Mouse (Mus musculus): ENCODE data around the gene Rab5if. TPM values are rescaled to one million over a fixed set of nuclear protein-coding genes. Genes with fewer than 3 reads are reported as not detected.

The Rab5if gene
- polyA plus RNA-seq, 1 experiment = 191 TPM

DNA sequence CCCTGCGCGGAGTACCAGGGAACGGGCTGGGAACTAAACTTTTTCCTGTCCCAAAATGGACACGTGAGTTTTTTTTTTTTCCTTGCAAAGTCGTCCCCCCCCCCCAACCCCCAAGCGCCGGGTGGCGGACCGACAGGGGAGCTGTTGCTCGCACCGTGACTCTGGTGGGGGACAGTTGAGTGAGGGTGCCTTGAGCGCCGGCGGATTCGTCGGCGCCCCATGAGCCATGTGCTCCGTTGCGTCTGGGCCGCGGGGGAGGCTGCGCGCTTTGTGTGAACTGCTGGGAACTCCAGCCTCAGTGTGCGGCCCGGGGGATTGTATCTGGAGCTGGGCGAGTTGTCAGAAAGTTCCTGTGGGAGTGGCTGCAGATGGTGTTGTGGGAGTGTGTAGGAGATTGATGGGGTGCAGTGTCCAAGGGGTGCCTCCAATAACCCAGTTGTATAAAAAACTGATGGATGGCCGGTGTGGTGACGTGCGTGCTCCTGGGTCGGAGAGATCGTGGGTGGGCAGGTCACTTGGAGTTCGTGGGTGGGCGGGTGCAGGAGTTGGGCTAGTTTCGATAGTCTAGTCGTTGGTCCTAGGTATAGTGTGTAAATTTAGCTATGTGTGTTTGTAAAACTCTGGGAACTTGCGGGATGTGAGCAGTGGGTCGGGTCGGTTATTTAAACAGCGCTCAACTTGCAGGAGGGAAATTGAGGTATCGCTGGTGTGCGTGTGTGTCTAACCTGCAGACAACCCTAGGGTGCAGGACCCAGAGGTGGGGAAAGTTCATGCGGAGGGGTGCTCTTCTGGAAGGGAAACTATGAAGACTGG, 21.7 kb upstream of the Rab5if start:
- peak overlapping the region; percentile 100 for H3K4me2 ChIP-seq (ENCODE audit: low read depth)
- H3K27me3 ChIP-seq (ENCODE audit: control insufficient read depth, insufficient read depth, insufficient read length) = no peaks in the 10 kb centered on the region
- H3K36me3 ChIP-seq (ENCODE audit: control insufficient read depth, insufficient read depth) = no peaks in the 10 kb centered on the region
- H3K4me3 ChIP-seq = peak overlapping the region; percentile 56
- TF ChIP-seq POLR2A (IDR thresholded peaks at IDR 0.05; ENCODE audit: insufficient read length, low read depth) = peak; percentile 67
- peak in 1 of 3 experiments; percentile 2 for TF ChIP-seq MYOG (IDR thresholded peaks at IDR 0.05; ENCODE audit: control insufficient read depth in 1 of 3, insufficient read depth in 1 of 3, insufficient read length in 2 of 3, low read depth in 2 of 3)
- no peak for TF ChIP-seq REST (IDR thresholded peaks at IDR 0.05; ENCODE audit: insufficient read depth, insufficient read length)
- peak; percentile 42 for TF ChIP-seq POLR2AphosphoS2 (IDR thresholded peaks at IDR 0.05; ENCODE audit: insufficient read length, low read depth)
- no peak for TF ChIP-seq CEBPB (IDR thresholded peaks at IDR 0.05; ENCODE audit: insufficient read depth, poor library complexity, severe bottlenecking)
- H3K79me2 ChIP-seq (ENCODE audit: control insufficient read depth, insufficient read depth) = peaks cover 33% of the 10 kb centered on the region
- peak overlapping the region; percentile 86 for H3ac ChIP-seq (ENCODE audit: control insufficient read depth, insufficient read length)

- H3K79me2 ChIP-seq (ENCODE audit: control insufficient read depth, insufficient read depth) = peaks cover 33% of the 10 kb centered on the region
- H3K4me3 ChIP-seq = peak overlapping the region; percentile 56
- H3ac ChIP-seq (ENCODE audit: control insufficient read depth, insufficient read length) = peak overlapping the region; percentile 86
- H3K36me3 ChIP-seq (ENCODE audit: control insufficient read depth, insufficient read depth) = no peaks in the 10 kb centered on the region
- peak in 2 of 3 experiments; percentile 70 to 80 for TF ChIP-seq MYOG (IDR thresholded peaks at IDR 0.05; ENCODE audit: control insufficient read depth in 1 of 3, insufficient read depth in 1 of 3, insufficient read length in 2 of 3, low read depth in 2 of 3)
- no peak for TF ChIP-seq MAX (IDR thresholded peaks at IDR 0.05; ENCODE audit: low read depth)
- TF ChIP-seq MYOD1 (IDR thresholded peaks at IDR 0.05; ENCODE audit: control insufficient read depth in 1 of 3, insufficient read length in 2 of 3, low read depth in 2 of 3) = peak in 2 of 3 experiments; percentile 42 to 80
- peak; percentile 65 for TF ChIP-seq E2F4 (IDR thresholded peaks at IDR 0.05; ENCODE audit: insufficient read depth)
- no peak for TF ChIP-seq CEBPB (IDR thresholded peaks at IDR 0.05; ENCODE audit: insufficient read depth, poor library complexity, severe bottlenecking)
- H3K27me3 ChIP-seq (ENCODE audit: control insufficient read depth, insufficient read depth, insufficient read length) = no peaks in the 10 kb centered on the region
- peak overlapping the region; percentile 100 for H3K4me2 ChIP-seq (ENCODE audit: low read depth)
These were observed 20.9 kb upstream of the Rab5if start for GRCm38 (mm10) chr2:156841841-156842706.

- Histone ChIP-seq H3K4me3 (peak overlapping the region; percentile 56), H3K27me3 (ENCODE audit: control insufficient read depth, insufficient read depth, insufficient read length) (no peaks in the 10 kb centered on the region), H3K36me3 (ENCODE audit: control insufficient read depth, insufficient read depth) (no peaks in the 10 kb centered on the region), H3K79me2 (ENCODE audit: control insufficient read depth, insufficient read depth) (peaks cover 33% of the 10 kb centered on the region), H3K4me2 (ENCODE audit: low read depth) (peak overlapping the region; percentile 100), H3ac (ENCODE audit: control insufficient read depth, insufficient read length) (no peak overlapping the region)
- TF ChIP-seq MYOD1 (IDR thresholded peaks at IDR 0.05; ENCODE audit: control insufficient read depth in 1 of 3, insufficient read length in 2 of 3, low read depth in 2 of 3) (no peak), POLR2A (IDR thresholded peaks at IDR 0.05; ENCODE audit: insufficient read length, low read depth) (no peak), POLR2AphosphoS2 (IDR thresholded peaks at IDR 0.05; ENCODE audit: insufficient read length, low read depth) (no peak), USF1 (IDR thresholded peaks at IDR 0.05; ENCODE audit: low read depth) (no peak), SRF (IDR thresholded peaks at IDR 0.05; ENCODE audit: control insufficient read depth, insufficient read length, low read depth) (no peak), MAX (IDR thresholded peaks at IDR 0.05; ENCODE audit: low read depth) (no peak), CEBPB (IDR thresholded peaks at IDR 0.05; ENCODE audit: insufficient read depth, poor library complexity, severe bottlenecking) (no peak), TCF3 (IDR thresholded peaks at IDR 0.05; ENCODE audit: insufficient read length, low read depth) (no peak)
These were observed 20.2 kb upstream of the Rab5if start for GRCm38 (mm10) chr2:156842711-156843110.

GRCm38 (mm10) chr2:156843331-156843730, 19.6 kb upstream of the Rab5if start:
- Histone ChIP-seq H3K4me2 (ENCODE audit: low read depth) (no peak overlapping the region), H3K4me3 (no peak overlapping the region), H3ac (ENCODE audit: control insufficient read depth, insufficient read length) (no peak overlapping the region), H3K36me3 (ENCODE audit: control insufficient read depth, insufficient read depth) (no peaks in the 10 kb centered on the region), H3K79me2 (ENCODE audit: control insufficient read depth, insufficient read depth) (peaks cover 33% of the 10 kb centered on the region), H3K27me3 (ENCODE audit: control insufficient read depth, insufficient read depth, insufficient read length) (no peaks in the 10 kb centered on the region)
- TF ChIP-seq USF1 (IDR thresholded peaks at IDR 0.05; ENCODE audit: low read depth) (no peak), MAX (IDR thresholded peaks at IDR 0.05; ENCODE audit: low read depth) (no peak), CEBPB (IDR thresholded peaks at IDR 0.05; ENCODE audit: insufficient read depth, poor library complexity, severe bottlenecking) (no peak)

GRCm38 (mm10) chr2:156844715-156845114, 18.2 kb upstream of the Rab5if start:
- no peak for TF ChIP-seq MAX (IDR thresholded peaks at IDR 0.05; ENCODE audit: low read depth)
- no peak for TF ChIP-seq E2F4 (IDR thresholded peaks at IDR 0.05; ENCODE audit: insufficient read depth)
- no peak for TF ChIP-seq SRF (IDR thresholded peaks at IDR 0.05; ENCODE audit: control insufficient read depth, insufficient read length, low read depth)
- no peak for TF ChIP-seq USF1 (IDR thresholded peaks at IDR 0.05; ENCODE audit: low read depth)
- TF ChIP-seq MYOG (IDR thresholded peaks at IDR 0.05; ENCODE audit: control insufficient read depth in 1 of 3, insufficient read depth in 1 of 3, insufficient read length in 2 of 3, low read depth in 2 of 3) = no peak
- no peaks in the 10 kb centered on the region for H3K27me3 ChIP-seq (ENCODE audit: control insufficient read depth, insufficient read depth, insufficient read length)
- no peak overlapping the region for H3K4me2 ChIP-seq (ENCODE audit: low read depth)
- H3K36me3 ChIP-seq (ENCODE audit: control insufficient read depth, insufficient read depth) = no peaks in the 10 kb centered on the region
- no peak overlapping the region for H3K4me3 ChIP-seq
- no peak overlapping the region for H3ac ChIP-seq (ENCODE audit: control insufficient read depth, insufficient read length)
- peaks cover 33% of the 10 kb centered on the region for H3K79me2 ChIP-seq (ENCODE audit: control insufficient read depth, insufficient read depth)

All from myocyte (in vitro differentiated cells).